Mouse (Mus musculus): Measurements from ENCODE around the gene Vmn2r104. TPM values are rescaled to one million over a fixed set of nuclear protein-coding genes. Genes with fewer than 3 reads are reported as not detected.

Gene Vmn2r104
- total RNA-seq (2021): not detected
- not detected in 2 replicates for polyA plus RNA-seq (2012; rRNA removed)
- long read RNA-seq: 0 reads

- DNase-seq: no peak
Measured at GRCm38 (mm10) chr17:20048236-20048635, at the start of gene Vmn2r104. Gene Vmn2r104 (minus strand): TSS chr17:20048336.

DNA sequence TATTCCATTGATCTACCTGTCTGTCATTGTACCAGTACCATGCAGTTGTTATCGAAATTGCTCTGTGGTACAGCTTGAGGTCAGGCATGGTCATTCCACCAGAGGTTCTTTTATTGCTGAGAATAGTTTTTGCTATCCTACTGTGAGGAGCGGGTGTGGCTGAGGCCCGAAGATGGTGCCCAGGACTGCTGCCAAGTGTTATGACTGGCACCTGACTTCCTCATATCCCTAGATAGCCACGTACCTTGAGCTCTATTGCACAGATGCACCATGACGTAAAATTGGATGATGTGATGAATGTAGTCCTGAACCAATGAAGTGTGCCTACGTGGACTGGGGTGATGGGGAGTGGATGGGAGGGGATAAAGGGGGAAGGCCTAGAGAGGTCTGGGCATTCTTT, 26.0 kb upstream of the Vmn2r104 start:
- DNase-seq: no peak

- DNase-seq: no peak
Measured at GRCm38 (mm10) chr17:20071656-20072396, 23.7 kb upstream of the Vmn2r104 start.

Other genes starting within 250 kb of the Vmn2r104 start
- gene Fpr-rs7, start 65.9 kb upstream of the Vmn2r104 start, total RNA-seq (2021): not detected
- gene Fpr-rs7, start 65.9 kb upstream of the Vmn2r104 start, polyA plus RNA-seq (2012; rRNA removed): not detected in 2 replicates
- not detected for gene Fpr-rs6, start 134.8 kb upstream of the Vmn2r104 start, total RNA-seq (2021)
- gene Fpr-rs6, start 134.8 kb upstream of the Vmn2r104 start, polyA plus RNA-seq (2012; rRNA removed): not detected in 2 replicates
- not detected for gene Vmn2r105, start 186.7 kb upstream of the Vmn2r104 start, total RNA-seq (2021)
- gene Vmn2r105, start 186.7 kb upstream of the Vmn2r104 start, polyA plus RNA-seq (2012; rRNA removed): not detected in 2 replicates
- not detected for gene Vmn2r106, start 237.2 kb upstream of the Vmn2r104 start, total RNA-seq (2021)
- not detected in 2 replicates for gene Vmn2r106, start 237.2 kb upstream of the Vmn2r104 start, polyA plus RNA-seq (2012; rRNA removed)